Mouse (Mus musculus): ENCODE measurements around the gene Lsm12. TPM values are rescaled to one million over a fixed set of nuclear protein-coding genes. Genes with fewer than 3 reads are reported as not detected.
"Not testable (repeated sequence)": the region's sequence is repeated elsewhere in the genome, so short reads cannot be mapped to it uniquely, and the experiment has no call there.

Gene Lsm12
- total RNA-seq, 2 experiments from 2014 or later: 73.8 to 77.8 TPM

DNA sequence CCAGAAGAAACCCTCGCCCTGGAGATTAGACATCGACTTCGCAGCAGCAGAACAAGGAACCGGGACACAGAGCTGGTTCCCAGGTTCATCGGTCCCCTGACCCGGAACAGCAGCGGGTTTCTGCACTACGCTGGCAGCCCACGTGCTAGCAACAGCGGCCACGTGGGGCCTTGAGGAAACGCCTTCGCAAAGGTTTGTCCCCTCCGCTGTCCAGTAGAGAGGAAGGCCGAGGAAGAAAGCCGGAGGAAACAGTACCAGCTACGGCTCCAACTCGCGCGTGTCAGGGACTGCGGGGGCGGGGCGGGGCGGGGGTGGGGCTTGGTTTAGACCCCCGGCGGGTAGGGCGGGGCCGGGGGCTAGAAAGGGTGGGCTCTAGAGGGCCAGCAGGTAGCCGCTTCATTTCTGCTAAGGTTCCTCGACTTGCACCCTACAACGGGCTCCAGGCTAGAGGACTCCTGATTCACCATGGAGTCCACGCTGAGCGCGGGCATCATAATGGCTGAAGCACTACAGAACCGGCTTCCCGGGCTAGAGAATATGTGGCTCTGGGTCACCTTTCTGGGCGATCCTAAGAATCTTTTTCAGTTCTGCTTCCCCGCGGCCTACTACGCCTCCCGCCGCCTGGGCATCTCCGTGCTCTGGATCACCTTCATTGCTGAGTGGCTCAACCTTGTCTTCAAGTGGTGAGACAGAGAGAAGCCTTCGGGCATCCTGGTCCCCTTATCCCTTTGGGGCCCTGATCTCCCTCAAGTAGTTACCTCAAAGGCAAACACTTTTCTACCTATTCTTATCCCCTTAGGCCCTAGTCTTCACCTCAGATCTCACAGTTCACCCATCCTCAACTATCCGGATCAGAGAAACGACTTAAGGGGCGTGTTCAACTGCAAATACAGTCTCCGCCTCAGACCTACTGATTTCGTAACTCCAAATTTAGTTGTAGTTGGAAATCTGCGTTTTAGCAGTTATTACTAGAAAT is 4.7 kb upstream of the Lsm12 start, which contains the start of gene G6pc3:
Gene G6pc3, plus strand, starts transcription at position 160 of the 976 bp plus-strand sequence.
- DNase-seq (ENCODE audit: low spot score in 2 of 2): peak; percentile 87

DNA sequence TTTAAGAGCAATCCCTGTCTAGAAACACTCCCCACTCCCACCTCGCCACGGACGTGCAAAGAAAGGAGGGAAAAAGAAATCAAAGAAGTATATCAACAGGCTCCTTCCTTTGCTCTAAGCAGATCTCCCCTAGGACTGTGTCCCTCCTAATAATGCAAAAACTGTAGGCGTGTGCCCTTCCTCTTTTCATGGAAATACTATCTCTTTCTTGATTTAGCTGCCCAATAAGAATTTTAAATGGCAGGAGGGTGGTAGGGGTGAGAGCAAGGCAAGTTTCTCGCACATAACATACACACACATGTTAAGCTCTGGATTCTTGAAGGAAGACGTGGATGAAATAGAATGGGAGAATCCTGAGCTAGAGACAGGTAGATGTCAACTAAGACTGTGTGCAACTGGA is 3.9 kb upstream of the Lsm12 start:
- DNase-seq (ENCODE audit: low spot score in 2 of 2): no peak

DNA sequence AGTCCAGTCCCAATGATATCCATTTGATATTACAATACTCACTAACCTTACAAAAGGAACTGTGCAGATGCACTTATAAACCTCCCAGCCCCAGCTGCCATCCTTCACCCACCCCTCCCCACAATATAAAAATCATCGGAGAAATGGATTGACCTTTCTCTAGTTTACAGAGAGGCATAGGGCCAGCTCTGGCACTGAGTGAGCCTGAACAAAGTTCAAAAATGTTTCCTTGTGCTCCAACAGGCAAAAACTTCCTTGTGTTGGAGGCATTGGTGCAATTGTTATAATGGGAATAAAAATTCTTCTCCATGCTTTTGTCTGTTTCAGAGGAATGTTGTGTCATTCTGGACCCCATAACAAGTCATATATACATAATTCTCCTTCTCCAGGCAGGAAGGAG is 1.1 kb upstream of the Lsm12 start:
- DNase-seq (ENCODE audit: low spot score in 2 of 2): no peak

DNA sequence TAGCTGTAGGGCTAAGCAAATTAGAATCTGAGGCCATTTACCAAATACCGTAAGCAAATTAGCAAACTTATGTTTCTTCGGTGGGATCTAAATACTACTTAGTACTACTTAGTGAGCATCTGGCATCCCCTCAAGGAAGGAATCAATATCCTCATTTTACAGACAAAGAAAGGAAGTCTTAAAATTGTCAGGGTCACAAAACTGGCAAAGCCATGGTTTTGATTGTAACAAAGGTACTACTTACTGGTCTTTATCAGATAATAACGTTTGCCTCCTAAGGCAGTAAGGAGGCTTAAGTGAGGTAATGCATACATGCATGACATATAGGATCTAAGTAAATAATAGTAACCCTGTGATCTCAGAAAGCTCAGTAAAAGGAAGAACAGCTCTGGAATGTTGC is 581 bp upstream of the Lsm12 start:
- no peak for DNase-seq (ENCODE audit: low spot score in 2 of 2)

DNA sequence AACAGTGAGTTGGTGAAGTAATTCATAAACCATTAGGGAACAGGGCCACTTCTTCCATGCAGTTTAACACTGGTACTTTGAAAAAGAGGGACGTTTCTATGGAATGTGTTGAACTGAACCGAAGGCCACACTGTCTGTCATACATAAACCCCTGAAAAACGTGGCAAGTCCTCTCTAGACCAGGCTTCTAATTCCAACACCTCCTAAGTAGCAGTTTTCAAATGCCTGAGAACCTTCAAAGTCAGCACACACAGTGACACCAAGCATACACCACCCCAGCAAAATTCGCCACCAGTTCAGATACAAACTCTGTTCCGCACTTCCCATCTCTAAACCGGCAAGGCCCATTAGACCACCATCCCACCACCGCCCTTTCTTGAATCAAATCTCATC is 847 bp downstream of the Lsm12 start:
- no peak for DNase-seq (ENCODE audit: low spot score in 2 of 2)

DNA sequence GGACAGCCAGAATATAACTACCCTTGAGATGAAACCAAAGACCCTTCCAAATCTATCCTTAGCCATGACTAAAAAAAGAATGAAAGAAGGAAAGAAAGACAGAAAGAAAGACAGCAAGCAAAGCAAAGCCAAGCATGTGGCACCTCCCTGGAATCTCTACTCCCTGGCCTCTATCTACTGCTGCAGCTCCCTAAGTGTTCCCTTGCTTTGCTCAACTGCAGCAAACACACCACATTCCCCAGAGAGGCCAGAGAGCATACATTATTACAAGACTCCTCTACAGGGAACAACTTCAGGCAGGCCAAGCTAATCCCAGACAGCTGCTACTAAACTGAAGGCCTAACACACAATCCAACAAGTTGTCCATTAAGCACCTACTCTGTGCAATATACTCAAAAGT is 5.3 kb downstream of the Lsm12 start:
- DNase-seq (ENCODE audit: low spot score in 2 of 2): no peak

DNA sequence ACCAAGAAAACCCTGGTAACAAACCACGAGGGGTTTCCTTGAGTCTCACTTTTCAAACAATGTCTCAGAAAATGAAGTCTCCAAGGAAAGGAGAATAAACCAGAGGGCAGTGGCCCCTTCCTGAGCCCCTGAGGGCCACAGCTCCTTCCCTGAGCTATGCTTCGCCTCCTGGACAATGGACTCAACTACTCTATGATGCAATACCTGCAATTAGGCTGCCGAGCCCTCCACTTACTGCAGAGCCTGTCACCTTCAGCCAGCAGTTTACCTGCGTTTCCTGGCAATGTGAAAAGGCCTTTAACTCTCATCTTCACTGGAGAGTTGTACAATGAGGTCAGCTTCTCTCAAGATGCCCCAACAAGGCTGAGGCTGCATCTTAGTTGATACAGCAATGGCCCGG is 16.4 kb downstream of the Lsm12 start:
- no peak for DNase-seq (ENCODE audit: low spot score in 2 of 2)

DNA sequence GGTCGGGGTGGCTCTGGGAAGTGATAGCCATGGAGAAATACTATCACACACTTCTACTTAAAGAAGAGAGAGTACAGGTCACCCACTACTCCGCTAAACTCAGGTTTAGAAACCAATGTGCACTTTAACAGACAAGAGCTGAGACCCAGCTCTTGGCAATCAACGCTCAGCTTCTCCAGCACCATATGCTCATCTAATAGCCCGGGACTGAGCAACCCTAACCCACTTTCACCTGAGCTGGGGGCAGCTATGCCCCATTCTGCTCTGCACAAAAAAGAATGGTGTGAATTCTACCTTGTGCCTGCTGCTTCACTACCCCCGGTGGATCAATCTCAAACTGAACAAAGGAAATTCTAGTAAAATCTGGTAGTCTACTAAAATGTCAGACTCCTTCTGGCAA is 17.6 kb downstream of the Lsm12 start:
- no peak for DNase-seq (ENCODE audit: low spot score in 2 of 2)

DNA sequence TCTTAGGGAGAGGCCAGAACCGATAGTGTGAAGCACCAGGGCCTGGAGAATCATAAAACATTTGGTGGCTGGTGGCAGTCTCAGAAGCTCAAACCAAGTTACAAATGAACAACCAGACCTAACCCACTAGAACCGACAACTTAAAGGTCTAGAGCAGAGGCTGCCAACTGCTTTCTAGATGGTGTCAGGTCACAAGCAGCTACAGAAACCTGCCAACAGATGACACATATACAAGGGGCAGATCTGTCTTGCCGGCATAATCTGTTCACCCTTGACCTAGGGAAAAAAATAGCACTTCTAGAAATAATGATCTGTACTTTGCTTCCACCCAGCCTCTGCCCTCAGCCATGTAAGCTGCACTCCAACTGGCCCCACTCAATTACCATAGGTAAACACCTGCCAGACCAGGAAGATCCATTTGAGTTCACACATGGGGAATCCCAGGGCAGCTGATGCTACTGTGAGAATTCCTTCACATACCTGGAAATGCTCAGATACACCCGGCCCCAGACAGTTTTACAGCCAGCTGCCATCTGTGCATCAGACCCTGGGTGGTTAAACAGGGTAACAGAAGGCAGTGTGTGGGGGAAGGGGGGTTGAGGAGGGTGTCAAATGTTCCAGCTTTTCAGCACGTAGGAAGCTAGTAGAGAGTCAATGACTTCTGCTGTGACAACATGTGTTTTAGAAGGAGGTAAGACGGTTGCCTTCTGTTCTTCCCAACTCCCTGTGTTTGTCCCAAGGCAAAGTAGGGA is 18.9 kb downstream of the Lsm12 start:
- peak; percentile 32 to 47 for DNase-seq (ENCODE audit: low spot score in 2 of 2)

DNA sequence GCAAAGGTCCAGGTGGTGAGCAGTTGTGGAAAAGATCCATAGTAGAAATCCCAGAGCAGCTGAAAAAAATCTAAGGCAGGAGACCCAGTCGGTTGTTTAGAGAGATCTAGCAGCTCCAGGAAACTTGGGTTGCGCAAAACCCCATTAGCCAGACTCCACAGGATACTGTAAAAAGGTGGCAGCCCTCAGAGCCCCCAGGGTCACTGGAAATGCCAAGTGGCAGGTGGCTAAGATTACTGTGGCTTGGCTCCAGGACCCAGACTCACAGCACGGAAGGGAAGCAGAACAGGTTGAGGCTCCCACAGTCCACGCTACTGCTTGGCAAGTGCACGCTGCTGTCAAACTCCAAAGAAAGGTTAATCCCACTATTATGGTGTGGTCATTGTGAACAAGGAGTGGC is 25.3 kb downstream of the Lsm12 start:
- DNase-seq (ENCODE audit: low spot score in 2 of 2): no peak

DNA sequence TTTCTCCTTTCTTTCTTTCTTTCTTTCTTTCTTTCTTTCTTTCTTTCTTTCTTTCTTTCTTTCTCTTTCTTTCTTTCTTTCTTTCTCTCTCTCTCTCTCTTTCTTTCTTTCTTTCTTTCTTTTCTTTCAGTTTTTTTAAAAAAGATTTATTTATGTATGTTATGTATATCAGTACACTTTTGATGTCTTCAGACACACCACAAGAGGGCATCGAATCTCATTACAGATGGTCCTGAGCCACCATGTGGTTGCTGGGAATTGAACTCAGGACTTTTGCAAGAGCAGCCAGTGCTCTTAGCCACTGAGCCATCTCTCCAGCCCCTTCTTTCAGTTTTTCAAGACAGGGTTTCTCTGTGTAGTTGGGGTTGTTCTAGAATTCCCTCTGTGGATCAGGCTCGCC is 27.1 kb downstream of the Lsm12 start:
- DNase-seq (ENCODE audit: low spot score in 2 of 2): not testable (repeated sequence)

DNA sequence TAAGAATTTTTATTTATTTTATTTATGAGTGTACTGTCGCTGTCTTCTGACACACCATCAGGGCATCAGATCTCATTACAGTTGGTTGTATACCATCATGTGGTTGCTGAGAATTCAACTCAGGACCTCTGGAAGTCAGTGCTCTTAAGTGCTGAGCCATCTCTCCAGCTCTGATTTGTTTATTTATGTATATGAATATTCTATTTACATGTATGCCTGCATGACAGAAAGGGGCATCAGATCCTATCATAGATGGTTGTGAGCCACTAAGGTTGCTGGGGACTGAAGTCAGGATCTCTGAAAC is 28.4 kb downstream of the Lsm12 start:
- DNase-seq (ENCODE audit: low spot score in 2 of 2): no peak

DNA sequence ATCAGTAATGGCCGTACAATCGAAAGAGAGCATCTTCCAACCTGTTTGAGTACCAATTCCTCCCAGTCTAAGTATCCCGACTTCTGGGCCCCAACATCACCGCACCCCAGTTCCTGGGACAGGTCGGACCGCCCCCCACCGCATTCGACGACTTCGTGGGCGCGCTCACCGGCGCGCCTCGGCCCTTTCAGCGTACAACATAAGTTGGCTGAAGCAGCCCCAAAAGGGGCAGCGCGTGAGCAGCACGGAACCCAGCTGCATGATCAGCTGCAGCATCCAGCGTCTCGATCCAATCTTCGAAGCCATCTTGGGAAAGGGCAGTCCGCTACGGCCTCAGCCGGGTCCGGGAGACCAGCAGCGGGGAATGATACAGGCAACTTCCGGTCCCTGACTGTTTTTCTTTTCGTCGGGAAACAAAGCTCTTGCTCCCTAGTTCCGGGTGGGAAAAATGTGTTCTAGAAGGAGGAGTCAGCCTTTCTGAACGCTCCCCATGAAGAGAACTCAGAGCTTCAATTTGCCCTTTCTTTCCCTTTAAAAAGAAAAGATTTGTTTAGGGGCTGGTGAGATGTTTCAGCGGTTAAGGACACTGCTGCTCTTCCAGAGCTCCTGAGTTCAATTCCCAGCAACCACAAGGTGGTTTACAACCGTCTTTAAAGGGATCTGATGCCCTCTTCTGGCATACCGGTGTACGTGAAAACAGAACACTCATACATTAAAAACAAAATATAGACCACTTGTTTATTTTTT is 28.9 kb downstream of the Lsm12 start, which contains the start of gene Tmem101:
Gene Tmem101, minus strand, starts transcription at position 366 of the 747 bp plus-strand sequence.
- peak; percentile 93 for DNase-seq (ENCODE audit: low spot score in 2 of 2)

DNA sequence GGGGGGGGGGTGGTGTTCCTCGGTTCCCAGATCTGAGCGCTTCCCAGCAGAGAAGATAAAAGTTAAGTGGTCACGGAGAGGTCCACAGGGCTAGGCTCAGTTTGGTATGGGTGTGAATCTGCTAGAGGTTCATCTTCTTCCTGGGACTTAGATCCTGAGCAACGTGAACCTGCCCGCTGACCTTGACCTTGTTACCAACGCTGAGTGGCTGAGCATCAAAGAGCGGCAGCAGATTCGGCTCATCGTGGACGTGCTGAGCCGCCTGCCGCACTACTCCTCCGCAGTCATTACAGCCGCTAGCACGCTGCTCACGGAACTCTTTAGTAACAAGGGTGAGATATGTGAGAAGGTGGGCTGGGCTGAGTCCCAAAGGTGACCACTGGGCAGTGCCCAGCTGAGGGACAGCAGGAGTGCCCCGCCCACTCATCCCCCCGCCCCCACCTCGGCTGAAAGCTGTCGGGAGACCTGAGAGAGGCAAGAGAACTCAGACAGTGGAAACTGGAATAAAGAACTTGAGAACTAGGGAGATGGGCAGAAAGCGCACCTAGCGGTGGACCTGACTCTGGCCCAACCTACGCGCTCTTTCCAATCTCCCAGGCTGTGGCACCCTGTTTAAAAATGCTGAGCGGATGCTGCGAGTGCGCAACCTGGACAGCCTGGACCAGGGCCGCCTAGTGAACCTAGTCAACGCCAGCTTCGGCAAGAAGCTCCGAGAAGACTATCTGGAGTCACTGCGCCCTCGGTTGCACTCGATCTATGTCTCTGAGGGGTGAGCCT is 37.7 kb downstream of the Lsm12 start:
- DNase-seq (ENCODE audit: low spot score in 2 of 2): no peak

DNA sequence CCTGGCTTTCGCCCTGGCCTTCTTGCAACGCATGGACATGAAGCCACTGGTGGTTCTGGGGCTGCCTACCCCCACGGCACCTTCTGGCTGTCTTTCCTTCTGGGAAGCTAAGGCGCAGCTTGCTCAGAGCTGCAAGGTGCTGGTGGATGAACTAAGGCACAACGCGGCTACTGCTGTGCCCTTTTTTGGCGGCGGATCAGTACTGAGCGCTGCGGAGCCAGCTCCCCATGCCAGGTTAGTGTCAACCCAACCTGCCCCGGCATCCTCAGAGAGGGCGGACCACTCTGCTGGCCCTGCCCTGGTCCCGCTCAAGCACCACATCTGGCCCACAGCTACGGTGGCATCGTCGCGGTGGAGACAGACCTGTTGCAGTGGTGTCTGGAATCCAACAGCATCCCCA is 38.6 kb downstream of the Lsm12 start:
- no peak for DNase-seq (ENCODE audit: low spot score in 2 of 2)

DNA sequence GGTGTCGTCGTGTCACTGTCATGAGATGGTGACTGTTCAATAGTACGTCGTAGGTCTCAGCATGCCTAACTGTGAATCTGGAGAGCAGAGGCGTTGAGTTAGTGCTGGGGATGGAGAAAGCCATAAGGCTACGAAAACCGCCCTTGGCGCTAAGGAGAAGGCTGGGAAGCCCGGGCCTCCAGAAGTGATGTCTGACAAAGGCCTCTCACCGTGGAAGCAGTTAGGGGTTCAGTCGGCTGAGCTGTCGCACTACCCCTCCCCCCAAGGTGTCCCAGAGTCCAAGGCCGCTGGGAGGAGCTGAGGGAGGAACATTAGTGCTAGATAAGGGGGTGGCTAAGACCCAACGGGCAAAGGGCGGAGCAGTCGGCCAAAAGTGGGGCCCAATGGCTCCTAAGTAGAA is 39.1 kb downstream of the Lsm12 start:
- no peak for DNase-seq (ENCODE audit: low spot score in 2 of 2)

DNA sequence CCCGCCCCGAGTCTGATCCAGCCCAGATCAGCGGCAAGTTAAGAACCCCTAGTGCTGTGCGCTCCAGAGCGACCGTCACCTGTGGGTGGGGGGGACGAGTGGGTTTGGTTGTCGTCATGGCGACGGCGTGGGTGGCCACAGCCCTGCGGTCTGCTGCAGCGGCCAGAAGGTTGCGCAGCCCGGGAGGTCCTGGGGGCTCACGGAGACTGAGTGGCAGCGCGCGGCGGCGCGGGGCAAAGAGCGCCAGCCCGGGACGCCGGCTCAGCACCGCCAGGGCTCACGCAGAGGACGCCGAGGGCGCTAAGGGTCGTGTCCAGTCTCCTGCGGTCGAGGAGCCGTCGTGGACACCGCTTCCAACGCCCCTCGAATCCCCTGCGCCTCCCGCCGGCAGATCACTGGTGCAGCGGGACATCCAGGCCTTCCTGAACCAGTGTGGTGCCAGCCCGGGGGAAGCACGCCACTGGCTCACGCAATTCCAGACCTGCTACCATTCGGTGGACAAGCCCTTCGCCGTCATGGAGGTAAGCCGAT is 39.6 kb downstream of the Lsm12 start, which contains the start of gene Nags:
Gene Nags, plus strand, starts transcription at position 43 of the 531 bp plus-strand sequence.
- DNase-seq (ENCODE audit: low spot score in 2 of 2): no peak

DNA sequence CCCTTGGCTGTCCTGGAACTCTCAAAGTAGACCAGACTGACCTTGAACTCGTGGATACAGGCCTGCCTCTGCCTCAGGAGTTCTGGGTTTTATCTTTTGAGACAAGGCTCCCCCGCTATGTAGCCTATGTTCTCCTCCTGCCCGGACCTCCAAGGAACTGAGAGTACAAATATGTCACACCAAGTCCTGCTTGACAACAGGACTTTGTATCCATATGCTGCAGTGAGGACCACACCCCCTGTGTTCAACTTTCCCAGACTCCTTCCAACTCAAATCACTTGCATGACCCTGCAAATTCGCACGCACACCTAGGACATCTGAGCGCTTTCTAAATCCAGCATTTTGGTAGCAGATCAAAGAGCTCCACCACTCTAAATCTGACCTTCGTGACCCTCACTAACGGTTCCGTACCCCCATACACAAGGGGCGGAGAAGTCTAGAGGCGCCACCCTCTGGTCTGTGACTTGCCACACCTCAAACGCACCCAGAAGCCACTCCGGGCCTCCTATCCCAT is 40.1 kb downstream of the Lsm12 start:
- no peak for DNase-seq (ENCODE audit: low spot score in 2 of 2)

DNA sequence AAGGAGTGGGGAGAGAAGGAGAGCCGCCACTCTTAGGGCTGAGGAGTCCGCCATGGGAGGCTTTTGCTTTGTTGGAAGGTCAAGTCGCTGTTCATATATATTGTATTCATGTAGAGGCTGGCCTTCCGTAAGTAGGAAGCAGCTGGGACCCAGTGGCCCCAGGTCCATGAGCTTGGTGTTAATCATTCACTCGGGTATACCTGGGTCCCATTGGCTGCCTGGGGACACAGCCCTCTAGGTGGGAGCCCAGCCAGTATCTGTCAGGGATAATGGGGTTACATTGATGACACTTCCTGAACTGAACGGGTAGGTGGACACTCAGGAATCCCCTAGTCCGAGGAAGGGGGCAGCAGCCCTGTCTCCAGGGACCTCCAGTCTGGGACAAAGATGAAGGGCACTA is 42.7 kb downstream of the Lsm12 start:
- no peak for DNase-seq (ENCODE audit: low spot score in 2 of 2)

DNA sequence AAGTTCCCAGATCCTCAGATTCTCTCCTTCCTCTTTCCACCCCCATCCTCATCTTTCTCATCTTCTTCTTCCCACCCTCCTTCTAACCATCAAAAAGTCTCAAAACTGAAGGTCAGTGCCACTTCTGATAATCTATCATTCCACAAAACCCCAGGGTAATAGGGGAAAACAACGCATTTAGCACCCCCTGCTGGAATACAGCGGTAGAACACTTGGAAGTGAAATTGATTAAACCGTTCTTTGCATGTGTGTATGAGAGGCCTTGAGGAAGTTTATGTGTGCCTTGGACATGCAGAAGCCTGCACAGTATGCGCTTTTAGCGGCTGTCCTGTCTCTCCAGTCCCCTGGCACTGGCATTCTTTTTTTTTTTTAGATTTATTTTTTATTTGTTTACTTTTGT is 44.6 kb downstream of the Lsm12 start:
- peak; percentile 77 to 82 for DNase-seq (ENCODE audit: low spot score in 2 of 2)

DNA sequence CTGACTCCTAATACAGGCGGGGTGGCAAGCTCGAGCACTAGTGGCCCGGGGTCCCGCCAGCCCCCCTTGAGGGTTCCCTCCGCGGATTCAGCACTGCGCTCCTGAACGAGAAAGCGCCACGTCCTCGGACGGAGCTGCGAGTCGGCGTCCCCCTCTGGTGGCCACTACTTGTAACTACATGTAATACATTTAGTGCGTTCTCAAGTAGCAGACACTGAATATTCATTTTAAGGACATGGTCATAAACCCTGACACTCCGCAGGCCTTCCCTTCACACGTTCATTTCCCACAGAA is 46.7 kb downstream of the Lsm12 start:
- DNase-seq (ENCODE audit: low spot score in 2 of 2): peak; percentile 70 to 81
